Mouse (Mus musculus): ENCODE data around the gene Dock4.

Gene Dock4

GRCm38 (mm10) chr12:40759281-40759680 is 313.5 kb downstream of the Dock4 start:
- DNase-seq (ENCODE audit: low read depth, low spot score) = no peak

GRCm38 (mm10) chr12:40767258-40767816 is 321.6 kb downstream of the Dock4 start:
- no peak for DNase-seq (ENCODE audit: low read depth, low spot score)

GRCm38 (mm10) chr12:40773091-40773490 is 327.3 kb downstream of the Dock4 start:
- no peak for DNase-seq (ENCODE audit: low read depth, low spot score)

GRCm38 (mm10) chr12:40781554-40781953 is 335.8 kb downstream of the Dock4 start:
- no peak for DNase-seq (ENCODE audit: low read depth, low spot score)

- no peak for DNase-seq (ENCODE audit: low read depth, low spot score)
Measured at GRCm38 (mm10) chr12:40788621-40789111, 342.9 kb downstream of the Dock4 start.

GRCm38 (mm10) chr12:40789379-40790361 is 343.9 kb downstream of the Dock4 start:
- no peak for DNase-seq (ENCODE audit: low read depth, low spot score)

GRCm38 (mm10) chr12:40791221-40791620 is 345.5 kb downstream of the Dock4 start:
- DNase-seq (ENCODE audit: low read depth, low spot score) = no peak

- DNase-seq (ENCODE audit: low read depth, low spot score) = no peak
Measured at GRCm38 (mm10) chr12:40792184-40792650, 346.5 kb downstream of the Dock4 start.

- no peak for DNase-seq (ENCODE audit: low read depth, low spot score)
Measured at GRCm38 (mm10) chr12:40794066-40794465, 348.3 kb downstream of the Dock4 start.

- no peak for DNase-seq (ENCODE audit: low read depth, low spot score)
Measured at GRCm38 (mm10) chr12:40794756-40795155, 349.0 kb downstream of the Dock4 start.

GRCm38 (mm10) chr12:40795768-40796167 is 350.0 kb downstream of the Dock4 start:
- no peak for DNase-seq (ENCODE audit: low read depth, low spot score)

GRCm38 (mm10) chr12:40796813-40797491 is 351.2 kb downstream of the Dock4 start:
- DNase-seq (ENCODE audit: low read depth, low spot score) = no peak

GRCm38 (mm10) chr12:40797561-40798343 is 352.0 kb downstream of the Dock4 start:
- DNase-seq (ENCODE audit: low read depth, low spot score) = no peak

GRCm38 (mm10) chr12:40798344-40799017 is 352.7 kb downstream of the Dock4 start:
- no peak for DNase-seq (ENCODE audit: low read depth, low spot score)

- DNase-seq (ENCODE audit: low read depth, low spot score) = no peak
Measured at GRCm38 (mm10) chr12:40801456-40801855, 355.7 kb downstream of the Dock4 start.

GRCm38 (mm10) chr12:40805257-40805656 is 359.5 kb downstream of the Dock4 start:
- no peak for DNase-seq (ENCODE audit: low read depth, low spot score)

- no peak for DNase-seq (ENCODE audit: low read depth, low spot score)
Measured at GRCm38 (mm10) chr12:40807916-40808315, 362.2 kb downstream of the Dock4 start.

GRCm38 (mm10) chr12:40813474-40813873 is 367.7 kb downstream of the Dock4 start:
- DNase-seq (ENCODE audit: low read depth, low spot score) = no peak

- DNase-seq (ENCODE audit: low read depth, low spot score) = no peak
Measured at GRCm38 (mm10) chr12:40814659-40815363, 369.1 kb downstream of the Dock4 start.

Measured in CD4-positive, CD25-positive, alpha-beta regulatory T cell, adult 2 months (primary cell).